Mouse (Mus musculus) testis, postnatal 10 days (tissue): ENCODE measurements at regions not wholly inside any gene's neighbourhood (a gene's known extent, or its start where the extent isn't known, plus 50 kb on each side); places are given as distances from the start of the nearest gene placed in this dataset.

Experiments used
- DNase-seq: peaks from one replicate; pipeline ENCODE4 v3.0.0; 2021; ENCODE audit warnings: low spot score

DNA sequence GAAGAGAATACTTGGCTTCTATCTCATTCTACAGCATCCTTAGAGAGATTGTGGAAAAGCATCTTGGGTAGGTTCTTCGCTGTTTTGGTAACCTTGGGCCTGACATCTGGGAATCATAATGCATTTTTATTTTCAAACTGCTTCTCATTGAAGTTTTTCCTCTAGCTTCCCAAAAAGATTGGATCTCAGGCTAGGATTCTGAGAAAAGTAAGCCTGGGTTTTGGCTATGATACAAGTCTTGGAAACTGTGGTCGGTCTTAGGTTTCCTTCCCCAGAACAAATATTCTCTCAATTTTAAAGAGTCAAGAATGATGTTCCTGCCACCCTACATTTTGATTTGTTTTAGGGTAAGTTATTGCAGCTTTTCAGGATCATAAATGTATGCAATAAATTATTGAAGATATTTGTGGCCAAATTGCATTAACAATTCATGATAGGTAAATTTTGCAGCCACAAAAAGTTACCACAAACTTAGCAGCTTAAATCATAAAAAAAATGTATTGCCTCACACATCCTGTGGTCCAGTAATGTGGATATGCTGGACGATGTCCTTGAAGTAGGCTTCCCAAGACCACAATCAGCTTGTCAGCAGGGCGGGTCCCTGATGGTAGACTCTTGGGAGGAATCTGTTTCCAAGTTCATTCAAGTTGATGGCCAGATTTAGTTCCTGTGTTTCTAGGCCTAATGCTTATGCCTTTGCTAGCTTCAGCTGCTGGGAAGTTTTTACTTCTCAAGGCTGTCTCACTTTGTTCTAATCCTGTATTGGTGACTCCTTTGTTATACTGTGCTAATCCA, 257.6 kb upstream of the Adamts5 start:
- DNase-seq, result no peak

GRCm38 (mm10) chr16:86138171-86138570, 236.5 kb upstream of the Adamts5 start:
- no peak for DNase-seq

GRCm38 (mm10) chr16:86136169-86136568, 234.5 kb upstream of the Adamts5 start:
- no peak for DNase-seq

- no peak for DNase-seq
Measured at GRCm38 (mm10) chr16:86127391-86127790, 225.8 kb upstream of the Adamts5 start.

DNA sequence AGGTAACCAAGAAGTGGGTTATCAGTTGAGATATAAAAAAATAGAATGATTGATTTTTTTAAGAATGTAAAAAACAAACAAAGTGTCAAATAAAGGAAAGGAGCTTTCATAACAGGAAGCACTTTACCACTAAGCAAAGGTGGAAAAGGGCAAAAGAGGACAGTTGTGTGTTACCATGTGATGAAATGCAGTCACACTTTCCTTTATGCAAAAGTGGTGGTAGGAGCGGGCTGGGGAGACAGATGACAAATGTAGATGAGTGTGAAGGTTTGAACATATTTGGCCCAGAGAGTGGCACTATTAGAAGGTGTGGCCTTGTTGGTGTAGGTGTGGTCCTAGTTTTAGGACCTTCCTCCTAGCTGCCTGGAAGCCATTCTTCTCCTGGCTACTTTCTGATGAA, 222.6 kb upstream of the Adamts5 start:
- DNase-seq, result no peak

DNA sequence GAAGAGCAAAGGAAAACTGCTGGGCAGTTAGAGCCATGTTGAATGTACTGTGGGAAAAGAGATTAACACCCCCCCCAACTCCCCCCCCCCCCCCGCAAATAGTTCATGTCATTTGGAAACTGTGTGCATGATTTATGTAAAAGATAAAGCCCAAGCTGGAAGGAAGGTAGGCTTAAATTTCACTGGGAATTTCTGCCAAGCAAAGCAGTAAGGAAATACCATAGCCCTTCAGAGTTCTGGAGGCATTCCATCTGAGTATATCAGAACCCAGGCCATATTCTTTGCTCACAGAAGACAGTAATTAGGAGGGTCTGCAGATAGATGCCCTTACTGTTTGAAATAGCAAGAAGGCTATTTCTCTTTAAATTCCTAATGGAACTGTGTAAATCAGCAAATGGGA, 221.3 kb upstream of the Adamts5 start:
- no peak for DNase-seq

GRCm38 (mm10) chr16:86117959-86118358, 216.3 kb upstream of the Adamts5 start:
- no peak for DNase-seq

DNA sequence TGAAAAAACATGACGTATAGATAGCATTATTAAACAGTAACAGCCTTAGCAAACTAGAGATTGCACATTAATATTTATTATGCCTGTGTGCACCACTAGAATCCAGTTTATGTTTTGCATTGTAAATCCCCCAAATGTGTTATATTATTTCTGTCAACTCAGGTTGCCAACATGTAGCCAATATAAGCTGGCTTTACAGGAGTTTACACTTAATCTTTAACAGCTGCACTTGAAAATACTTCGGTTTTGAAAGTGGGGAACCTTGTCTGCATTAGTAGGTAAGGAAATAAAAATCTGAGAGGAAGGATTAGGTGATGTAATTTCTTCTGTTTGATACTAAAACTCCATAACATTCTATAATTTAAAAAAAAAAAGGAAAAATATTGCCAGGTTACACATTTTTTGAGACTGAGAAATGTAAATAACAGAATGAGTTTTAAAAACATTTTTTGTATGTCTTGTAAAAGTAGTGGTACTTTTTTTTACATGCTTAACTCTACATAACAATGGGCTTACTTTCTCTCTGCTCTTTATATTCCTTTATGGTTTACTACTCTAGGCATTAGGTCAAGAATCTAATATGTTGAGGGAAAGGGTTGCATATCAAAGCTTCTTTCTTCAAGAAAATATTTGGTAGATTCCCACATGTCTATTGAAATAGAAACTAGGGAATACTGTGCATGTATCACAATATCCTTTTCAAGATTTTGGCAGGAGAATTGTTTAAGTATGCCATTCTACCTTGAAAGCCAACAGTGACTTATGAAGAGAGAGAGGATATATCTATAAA, 214.2 kb upstream of the Adamts5 start:
- DNase-seq, result no peak

DNA sequence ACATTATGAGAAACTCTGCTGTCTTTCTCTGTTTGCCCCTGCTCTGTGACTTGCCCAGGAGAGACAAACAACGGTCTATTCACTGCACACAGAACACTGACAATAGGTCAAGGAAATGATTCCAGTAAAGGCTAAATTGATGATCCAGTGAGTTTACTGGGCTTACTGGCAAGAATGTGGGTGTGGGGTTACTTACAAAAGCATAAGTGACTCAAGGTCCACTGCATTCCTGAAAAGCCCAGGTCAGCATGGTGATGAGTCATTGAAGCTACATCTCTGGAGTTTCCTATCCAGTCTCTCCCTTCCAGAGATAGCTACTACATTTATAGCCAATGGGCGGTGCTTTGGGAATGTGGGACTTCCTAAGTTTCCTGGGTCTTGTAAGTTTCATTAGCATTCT, 192.8 kb upstream of the Adamts5 start:
- no peak for DNase-seq

DNA sequence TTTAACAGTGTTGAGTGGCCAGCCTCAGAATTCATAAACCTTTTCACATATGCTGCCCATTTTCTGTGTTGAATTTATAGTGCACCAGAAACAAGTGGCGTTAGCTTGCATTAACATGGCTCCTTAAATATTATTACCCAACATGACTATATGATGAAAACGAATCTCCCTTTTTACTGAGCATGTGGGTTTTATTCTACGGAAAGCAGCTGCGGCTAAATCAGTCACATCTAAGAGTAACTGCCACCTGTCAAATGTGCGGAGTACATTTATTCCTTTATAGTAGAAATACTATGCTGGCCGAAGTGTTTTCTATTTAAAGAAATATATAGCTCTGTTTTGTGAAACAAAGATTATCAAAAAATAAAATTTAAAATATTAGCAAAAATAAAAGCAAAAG, 188.5 kb upstream of the Adamts5 start:
- DNase-seq, result no peak

DNA sequence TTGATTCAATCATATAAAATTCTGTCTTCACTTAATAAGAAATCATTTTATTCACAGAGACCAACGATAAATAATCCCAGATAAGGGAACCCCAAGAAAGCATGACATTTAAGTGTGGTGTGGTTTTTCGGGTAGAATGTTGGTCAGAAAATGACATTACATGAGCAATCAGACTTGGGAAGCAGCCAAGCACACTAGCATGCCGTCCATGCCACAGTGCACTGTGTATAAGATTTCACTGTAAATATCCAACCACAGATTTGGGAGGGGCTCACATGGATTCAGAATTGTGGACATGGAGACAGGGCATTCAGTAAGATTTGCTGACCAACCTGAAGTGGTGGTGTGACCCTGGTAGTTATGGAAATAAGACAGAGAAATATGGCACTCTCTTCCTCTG, 185.8 kb upstream of the Adamts5 start:
- DNase-seq, result no peak

- no peak for DNase-seq
Measured at GRCm38 (mm10) chr16:86067628-86068364, 166.2 kb upstream of the Adamts5 start.

GRCm38 (mm10) chr16:86060087-86060486, 158.5 kb upstream of the Adamts5 start:
- DNase-seq, result no peak

- DNase-seq, result no peak
Measured at GRCm38 (mm10) chr16:86044695-86045094, 143.1 kb upstream of the Adamts5 start.

DNA sequence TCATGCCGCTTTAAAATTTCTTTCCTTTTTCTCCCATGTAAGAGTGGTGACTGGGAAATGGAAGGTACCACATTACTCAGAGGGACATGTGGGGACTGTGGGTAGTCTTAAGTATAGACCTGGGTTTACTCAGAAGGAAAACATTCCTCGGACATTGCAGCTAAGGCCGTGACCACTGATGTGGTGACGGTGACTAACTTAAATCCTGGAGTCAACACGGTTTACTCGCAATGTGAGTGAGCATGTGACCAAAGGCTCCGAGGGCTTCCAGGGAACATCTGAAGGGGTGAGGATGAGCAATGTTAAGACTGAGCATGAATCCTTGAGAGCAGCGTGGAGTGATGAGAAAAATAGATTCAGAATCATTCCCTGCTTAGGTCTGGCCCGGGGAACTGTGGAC, 133.1 kb upstream of the Adamts5 start:
- no peak for DNase-seq

DNA sequence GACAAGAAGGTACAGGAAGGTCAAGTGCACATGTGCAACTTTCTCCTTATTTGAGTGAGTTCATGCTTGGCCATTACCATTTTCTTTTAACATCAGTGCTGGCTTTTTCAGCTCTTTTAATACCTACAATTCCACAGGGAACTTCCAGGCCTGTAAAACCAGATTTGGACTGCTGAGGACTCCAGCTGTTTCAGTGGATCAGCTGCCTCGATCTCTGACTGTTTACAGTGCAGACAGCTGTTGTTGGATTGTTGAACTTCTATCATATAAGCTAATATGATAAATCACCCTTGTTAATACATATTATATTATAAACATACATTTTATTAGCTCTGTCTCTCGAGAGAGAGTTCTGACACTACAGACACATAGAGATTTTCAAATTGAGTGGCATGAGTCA, 126.1 kb upstream of the Adamts5 start:
- no peak for DNase-seq

DNA sequence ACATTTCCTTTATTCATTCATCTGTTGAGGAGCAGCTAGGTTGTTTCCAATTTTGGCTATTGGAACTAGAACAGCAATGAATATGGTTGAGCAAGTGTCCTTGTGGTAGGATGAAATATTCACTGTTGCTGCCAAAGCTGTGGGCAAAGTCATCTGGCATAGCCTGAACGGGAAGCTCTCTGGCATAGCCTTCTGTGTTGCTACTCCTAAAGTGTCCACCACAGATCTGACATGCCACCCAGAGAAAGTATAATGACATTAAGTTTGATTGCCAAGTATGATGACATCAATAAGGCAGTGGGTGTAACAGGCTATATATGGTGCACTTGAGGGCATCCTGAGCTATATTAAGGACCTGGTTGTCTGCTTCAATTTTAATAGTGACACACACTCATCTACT, 113.7 kb upstream of the Adamts5 start:
- no peak for DNase-seq

- DNase-seq, result no peak
Measured at GRCm38 (mm10) chr16:86011051-86011450, 109.4 kb upstream of the Adamts5 start.

DNA sequence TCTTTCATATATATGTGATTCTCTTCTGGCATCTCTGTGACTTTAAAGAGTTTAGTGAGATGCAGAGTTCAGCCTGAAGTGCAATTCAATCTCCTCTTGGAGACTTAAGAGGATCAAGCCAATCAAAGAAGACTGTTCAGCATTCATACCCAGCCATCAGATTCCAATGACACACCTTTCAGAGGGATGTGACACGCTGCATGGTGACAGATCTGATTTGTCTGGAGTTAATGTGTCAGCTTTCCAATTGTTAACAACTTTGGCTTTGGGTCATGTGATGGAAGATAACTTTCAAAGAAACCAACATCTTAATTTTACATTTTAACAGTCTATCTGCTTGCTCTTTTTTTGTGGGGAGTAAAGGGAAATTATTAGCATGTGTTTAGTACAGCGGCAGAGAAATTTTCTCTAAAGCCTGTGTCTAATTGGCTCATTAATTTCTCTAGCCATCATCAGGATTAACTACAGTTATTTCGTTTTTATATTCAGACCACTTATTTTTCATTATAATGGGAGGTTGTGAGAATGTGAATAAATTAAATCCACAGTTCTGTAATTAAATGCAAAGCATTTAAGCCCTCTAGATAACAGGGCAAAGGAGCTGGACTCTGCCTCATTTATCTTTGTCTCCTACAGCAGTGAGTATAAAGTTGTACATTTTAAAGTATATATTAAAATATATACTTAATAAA, 108.2 kb upstream of the Adamts5 start:
- no peak for DNase-seq

DNA sequence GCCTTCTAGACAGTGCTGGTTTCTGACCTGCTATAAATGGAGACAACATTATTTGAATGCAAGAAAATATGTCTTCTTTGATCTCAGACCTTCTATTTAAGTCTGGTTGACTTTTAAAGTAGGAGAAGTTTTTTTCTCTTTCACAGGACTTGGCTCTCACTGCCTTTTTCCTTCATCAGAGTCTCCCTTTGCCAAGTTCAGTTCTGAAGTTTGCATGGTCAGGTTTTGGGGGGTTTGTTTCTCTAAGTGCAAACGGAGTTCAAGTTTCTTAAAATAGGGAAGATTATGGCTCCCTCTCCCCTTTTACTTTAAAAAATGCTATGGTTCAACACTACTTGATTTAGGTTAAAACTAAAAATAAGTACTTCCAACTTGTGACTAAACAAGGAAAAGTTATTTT, 106.2 kb upstream of the Adamts5 start:
- no peak for DNase-seq

GRCm38 (mm10) chr16:86000846-86001245, 99.2 kb upstream of the Adamts5 start:
- no peak for DNase-seq

GRCm38 (mm10) chr16:85985841-85986240, 84.2 kb upstream of the Adamts5 start:
- DNase-seq, result no peak
